Mouse (Mus musculus) ovary, postnatal 10 days (tissue): Measurements from ENCODE around the gene Ehd4.

ENCODE experiments used
- DNase-seq: peaks from one replicate; pipeline ENCODE4 v3.0.0; 2022; ENCODE audit warnings: low spot score

Gene Ehd4

DNA sequence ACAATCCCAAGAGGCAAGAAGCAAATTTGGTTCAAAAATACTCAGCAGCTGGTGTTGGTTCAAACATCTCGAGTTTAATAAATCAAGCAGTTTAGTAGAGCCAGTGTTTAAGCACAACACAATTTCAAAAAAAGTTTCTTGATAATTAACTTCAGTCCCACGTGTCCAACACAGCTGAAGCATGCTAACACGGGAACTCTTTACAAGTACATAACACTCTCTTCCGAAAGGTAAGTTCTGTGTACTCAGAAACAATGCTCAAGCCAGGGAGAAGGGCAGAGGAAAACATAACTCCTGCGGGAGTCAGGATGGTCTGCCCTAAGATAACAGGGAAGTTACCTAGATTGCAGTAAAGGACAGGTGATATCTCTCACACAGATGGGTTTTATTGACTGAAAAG, 12.1 kb downstream of the Ehd4 start:
- no peak for DNase-seq

DNA sequence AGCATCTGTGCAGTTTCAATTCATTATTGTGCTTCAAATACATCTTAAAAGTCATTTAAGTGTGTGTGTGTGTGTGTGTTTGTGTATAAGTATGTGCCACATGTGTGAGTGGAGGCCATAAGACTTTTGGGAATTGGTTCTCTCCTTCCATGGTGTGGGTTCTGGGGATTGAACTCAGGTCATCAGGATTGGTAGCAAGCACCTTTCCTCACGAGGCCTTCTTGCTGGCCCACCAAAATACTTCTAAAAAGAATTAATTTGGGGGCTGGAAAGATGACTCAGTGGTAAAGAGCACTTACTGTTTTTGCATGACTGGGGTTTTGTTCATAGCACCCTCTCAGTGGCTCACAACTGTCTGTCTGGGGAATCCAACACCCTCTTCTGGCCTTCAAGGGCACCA, 12.7 kb downstream of the Ehd4 start:
- no peak for DNase-seq

DNA sequence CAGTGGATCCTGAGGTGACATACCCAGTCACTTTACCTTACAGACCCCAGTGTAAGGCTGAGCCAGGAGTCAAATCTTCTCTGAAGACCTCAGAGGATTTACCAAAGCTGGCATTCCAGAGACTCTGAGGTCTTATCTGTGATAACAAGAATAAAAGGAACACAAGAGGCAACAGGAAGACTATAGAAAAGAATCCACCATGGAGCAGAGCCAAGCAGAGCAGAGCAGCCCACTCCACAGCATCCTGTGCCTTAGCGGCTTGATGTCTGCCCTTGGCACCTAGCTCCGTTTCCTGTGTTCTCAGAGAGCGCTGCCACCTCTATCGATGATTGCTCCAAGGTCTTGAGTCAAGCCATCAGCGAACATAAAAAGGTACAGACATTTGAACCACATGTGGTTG, 14.1 kb downstream of the Ehd4 start:
- DNase-seq, result no peak

DNA sequence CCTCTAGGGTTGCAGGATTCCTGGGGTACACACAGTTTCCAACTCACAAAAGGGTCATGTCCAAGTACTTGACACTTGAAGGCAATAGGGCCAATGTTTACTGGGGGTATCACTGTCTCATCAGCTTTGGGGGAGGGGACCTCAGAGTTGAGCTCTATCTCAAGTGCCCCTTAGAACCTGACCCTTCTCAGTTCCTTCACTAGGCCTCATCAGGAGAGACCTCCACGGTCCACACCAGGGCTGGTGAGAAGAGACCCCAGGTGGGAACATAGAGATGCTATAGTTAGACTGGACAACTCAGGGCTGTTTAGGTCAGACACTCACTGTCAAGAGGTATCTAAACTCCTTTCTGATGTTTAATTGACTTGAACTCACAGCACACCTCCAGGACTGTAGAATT, 15.3 kb downstream of the Ehd4 start:
- DNase-seq, result no peak

GRCm38 (mm10) chr2:120137281-120137680, 17.1 kb downstream of the Ehd4 start:
- no peak for DNase-seq

GRCm38 (mm10) chr2:120134453-120135075, 19.8 kb downstream of the Ehd4 start:
- no peak for DNase-seq

DNA sequence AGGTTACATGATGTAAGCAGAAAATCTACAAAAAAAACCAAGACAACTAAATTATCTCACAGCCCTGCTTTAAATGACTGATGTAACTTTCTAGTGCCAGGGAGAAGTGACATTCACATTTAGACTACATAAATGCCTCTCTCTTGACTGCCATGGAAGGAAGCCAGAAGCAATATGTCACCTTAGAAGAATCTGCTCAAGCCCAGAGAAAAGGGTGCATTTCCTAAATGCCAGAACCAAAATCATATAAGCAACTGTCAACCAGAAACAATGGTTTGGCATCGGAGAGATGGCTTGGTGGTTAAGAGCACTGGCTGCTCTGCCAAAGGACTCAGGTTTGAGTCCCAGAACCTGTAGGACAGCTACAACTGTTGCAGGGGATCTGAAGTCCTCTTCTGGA, 22.5 kb downstream of the Ehd4 start:
- no peak for DNase-seq

- DNase-seq, result no peak
These were observed 25.0 kb downstream of the Ehd4 start for GRCm38 (mm10) chr2:120129252-120129908.

GRCm38 (mm10) chr2:120128611-120129051, 25.8 kb downstream of the Ehd4 start:
- DNase-seq, result no peak

- DNase-seq, result no peak
These were observed 26.4 kb downstream of the Ehd4 start for GRCm38 (mm10) chr2:120128011-120128410.

DNA sequence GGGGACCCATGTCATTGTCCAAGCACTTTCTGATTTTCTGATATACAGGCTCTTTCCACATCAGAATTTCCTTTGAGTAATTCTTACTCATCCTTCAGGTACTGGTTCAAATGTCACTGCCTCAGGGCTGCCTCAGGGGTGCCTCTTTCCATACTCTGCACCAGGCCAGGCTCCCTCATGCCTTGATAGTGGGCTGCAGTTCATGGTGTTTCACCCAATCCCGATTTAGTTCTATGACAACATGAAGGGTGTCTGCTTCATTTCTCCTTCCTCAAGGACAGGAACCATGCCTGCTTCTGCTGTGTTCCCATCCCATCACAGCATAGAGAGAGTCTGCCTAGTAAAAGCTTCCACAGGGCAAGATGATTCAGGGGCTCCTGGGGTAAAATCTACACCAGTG, 27.5 kb downstream of the Ehd4 start:
- DNase-seq, result no peak

DNA sequence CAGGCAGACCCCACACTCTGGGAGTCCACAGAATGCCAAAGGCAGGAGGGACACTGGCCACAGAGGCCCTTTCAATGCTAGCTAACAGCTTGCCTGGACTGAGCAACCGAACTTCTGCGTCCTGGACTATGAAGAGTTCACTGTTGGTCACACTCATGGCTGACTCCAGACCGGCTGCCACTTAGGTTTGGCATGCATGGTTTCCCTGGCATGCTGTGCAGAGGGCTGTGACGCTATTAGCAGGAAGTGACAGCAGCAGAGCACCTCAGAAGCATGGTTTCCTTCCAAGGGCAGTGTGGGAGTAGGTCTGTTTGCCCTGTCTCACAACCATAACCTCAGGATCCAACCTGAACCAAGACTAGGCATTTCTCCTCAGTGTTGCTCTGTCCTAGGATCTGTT, 28.0 kb downstream of the Ehd4 start:
- no peak for DNase-seq

- DNase-seq, result no peak
These were observed 28.9 kb downstream of the Ehd4 start for GRCm38 (mm10) chr2:120125461-120125860.

DNA sequence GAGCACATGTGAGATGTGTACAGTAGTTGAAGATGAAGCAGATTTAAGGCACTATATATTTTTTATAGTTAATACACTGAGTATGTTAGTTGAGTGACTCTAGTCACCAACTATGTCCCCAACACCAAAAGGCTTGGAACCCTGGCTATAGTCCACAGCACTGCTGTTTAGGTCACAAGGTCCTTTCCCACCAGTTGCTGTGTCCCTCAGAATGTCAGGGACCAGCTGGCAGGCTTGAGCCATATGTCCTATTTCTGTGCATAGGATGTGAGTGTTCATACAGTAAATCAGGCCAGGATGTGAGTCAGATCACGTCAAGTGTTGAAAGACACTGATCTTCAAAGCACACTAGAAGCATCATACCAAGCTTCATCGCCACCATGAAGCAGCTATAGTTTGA, 29.5 kb downstream of the Ehd4 start:
- no peak for DNase-seq

- DNase-seq, result no peak
These were observed 30.3 kb downstream of the Ehd4 start for GRCm38 (mm10) chr2:120124096-120124495.

- no peak for DNase-seq
These were observed 31.4 kb downstream of the Ehd4 start for GRCm38 (mm10) chr2:120122983-120123382.

DNA sequence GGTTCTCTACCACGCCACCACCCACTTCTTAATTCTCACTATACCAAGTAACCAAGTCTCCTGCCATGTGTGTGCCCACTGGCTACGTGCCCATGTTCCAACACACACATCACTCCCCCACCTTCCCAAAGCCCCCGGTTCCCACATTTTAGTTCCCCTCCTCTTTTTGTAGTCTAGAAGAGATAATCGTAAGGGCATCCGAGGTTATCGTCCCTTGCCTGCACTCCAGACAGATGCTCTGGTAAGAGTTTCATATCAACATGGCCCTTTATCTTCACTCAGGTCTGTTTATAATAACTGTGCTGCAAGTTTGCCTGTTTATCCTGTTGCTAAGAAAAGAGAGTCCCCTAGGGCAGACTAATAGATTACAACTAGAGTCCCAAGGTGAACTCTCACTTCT, 37.1 kb downstream of the Ehd4 start:
- DNase-seq, result no peak

- no peak for DNase-seq
These were observed 38.0 kb downstream of the Ehd4 start for GRCm38 (mm10) chr2:120116362-120116761.

GRCm38 (mm10) chr2:120114977-120115376, 39.4 kb downstream of the Ehd4 start:
- DNase-seq, result no peak

GRCm38 (mm10) chr2:120113963-120114362, 40.4 kb downstream of the Ehd4 start:
- DNase-seq, result no peak

- no peak for DNase-seq
These were observed 40.9 kb downstream of the Ehd4 start for GRCm38 (mm10) chr2:120113476-120113875.

DNA sequence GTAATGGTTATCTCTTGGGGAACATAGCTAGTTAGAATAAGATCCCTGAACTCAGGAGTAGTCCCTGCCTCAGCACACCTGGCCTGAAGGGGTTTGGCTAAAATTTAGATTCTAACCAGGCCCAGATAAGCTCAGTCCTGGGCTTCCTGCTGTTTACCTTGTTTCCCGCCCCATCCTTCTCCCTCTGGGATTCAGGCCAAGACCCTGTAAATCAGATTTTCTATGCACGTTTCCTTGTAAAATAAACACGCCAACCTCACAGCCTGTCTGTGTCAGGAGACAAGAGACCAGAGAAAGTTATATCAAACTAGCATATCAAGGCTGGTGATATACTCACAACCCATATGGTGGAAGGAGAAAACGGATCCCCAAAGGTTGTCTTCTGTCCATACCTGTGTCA, 42.8 kb downstream of the Ehd4 start:
- no peak for DNase-seq

DNA sequence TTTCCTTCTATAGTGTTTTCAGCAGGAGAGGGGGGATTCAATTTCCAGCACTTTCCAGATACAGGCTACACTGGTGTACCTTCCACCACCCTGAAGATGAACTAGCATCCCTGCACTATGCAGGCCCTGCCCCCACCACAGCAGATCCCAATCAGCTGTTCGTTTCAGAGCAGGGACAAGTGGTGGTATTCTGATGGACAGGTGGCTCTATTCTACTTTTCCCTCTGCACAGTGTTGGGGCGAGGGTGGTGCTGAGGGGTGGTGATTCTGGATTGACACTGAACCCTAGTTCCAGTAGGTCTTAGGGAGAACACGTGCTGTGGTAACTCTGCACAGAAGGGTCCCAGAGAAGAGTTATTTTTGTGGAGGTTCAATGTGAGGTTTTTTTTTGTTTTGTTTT, 43.2 kb downstream of the Ehd4 start:
- DNase-seq, result no peak

DNA sequence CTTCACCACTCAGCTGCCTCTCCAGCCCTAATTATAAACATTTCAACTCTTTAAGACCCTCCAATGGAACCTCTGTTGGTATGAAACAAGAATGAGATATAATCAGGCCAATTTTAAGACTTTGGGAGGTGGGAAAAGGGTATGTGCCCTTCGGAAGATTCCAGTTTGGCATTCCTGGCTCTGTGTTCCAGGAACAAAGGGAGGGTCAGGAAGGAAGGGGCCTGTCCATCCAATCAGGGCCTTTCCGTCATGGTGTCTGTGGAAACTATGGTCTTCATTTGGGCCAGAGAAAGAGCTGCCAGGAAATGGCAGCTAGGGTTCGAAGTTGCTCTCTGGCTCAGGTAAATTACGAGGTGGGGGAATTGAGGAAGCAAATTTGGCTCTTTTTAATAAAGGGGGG, 46.3 kb downstream of the Ehd4 start:
- DNase-seq, result no peak
